Mouse (Mus musculus): ENCODE measurements at regions not wholly inside any gene's neighbourhood (a gene's known extent, or its start where the extent isn't known, plus 50 kb on each side); places are given as distances from the start of the nearest gene placed in this dataset.

DNA sequence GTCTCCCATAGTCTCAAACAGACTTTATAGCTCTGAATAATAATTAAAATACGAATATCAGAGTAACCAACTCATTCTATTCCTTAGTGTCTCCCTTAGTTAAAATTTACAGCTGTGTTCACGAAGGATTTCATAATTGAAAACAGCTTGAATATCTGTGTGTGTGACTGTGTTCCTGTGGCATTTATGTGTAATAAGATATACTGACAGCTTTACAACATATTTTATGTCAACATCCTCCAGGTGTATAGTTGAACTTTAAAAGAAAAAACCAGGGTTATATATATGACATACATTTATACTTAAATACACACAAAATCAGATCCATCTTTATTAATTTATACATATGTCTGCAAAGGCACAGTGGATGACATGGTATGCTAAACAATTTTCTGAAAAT is 764.7 kb downstream of the Plod2 start:
- no peaks in the 10 kb centered on the region for H3K4me1 ChIP-seq
- no peak overlapping the region for H3K27ac ChIP-seq (replicated peaks)
- no peaks in the 10 kb centered on the region for H3K9me3 ChIP-seq (replicated peaks)
- H3K36me3 ChIP-seq: no peaks in the 10 kb centered on the region
- H3K27me3 ChIP-seq (ENCODE audit: low read depth, poor library complexity, severe bottlenecking): no peaks in the 10 kb centered on the region
- H3K4me3 ChIP-seq: no peak overlapping the region
- DNase-seq (ENCODE audit: low spot score): no peak
- 73% methylated on average over 2 of the region's 2 CpGs for WGBS

DNA sequence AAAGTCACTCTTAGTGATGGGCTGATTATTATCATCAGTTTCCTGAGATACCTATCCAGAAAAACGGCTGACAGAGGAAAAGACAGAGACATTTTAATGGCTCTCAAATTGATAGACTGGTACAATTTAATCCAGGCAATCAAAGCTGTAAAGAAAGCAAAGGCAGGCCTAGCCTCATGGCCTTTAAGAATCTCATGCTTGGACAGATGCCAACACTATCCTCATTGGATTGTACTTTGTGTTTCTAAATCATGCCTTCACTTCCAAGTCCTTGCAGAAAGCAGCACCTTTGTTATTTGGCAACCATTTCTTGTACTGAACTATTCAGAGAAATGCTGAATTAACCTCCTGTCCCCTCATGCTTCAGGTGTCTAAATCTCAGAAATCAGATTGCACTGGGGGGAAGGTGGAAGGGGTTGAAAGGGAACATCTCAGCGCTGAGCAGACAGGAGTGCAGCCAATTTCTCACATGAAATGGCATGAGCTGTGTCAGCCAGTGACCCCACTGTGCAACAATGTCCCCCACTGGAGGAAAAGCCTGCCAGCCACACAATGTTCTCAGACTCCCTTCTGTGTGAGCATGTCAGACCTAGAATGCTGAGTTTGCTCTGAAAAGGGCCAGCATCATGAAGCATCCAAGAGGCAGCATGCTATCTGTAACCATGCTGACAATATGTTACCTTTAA is 787.1 kb downstream of the Plod2 start:
- Histone ChIP-seq H3K4me1 (no peaks in the 10 kb centered on the region), H3K27ac (replicated peaks) (no peak overlapping the region), H3K36me3 (no peaks in the 10 kb centered on the region), H3K9me3 (replicated peaks) (no peaks in the 10 kb centered on the region), H3K27me3 (ENCODE audit: low read depth, poor library complexity, severe bottlenecking) (no peaks in the 10 kb centered on the region), H3K4me3 (no peak overlapping the region)
- DNase-seq (ENCODE audit: low spot score): no peak
- 57% methylated on average over 2 of the region's 2 CpGs for WGBS

Measured in midbrain, embryonic 10.5 days (tissue).